Mouse (Mus musculus): Measurements from ENCODE around the gene Haus4.

Haus4 gene

DNA sequence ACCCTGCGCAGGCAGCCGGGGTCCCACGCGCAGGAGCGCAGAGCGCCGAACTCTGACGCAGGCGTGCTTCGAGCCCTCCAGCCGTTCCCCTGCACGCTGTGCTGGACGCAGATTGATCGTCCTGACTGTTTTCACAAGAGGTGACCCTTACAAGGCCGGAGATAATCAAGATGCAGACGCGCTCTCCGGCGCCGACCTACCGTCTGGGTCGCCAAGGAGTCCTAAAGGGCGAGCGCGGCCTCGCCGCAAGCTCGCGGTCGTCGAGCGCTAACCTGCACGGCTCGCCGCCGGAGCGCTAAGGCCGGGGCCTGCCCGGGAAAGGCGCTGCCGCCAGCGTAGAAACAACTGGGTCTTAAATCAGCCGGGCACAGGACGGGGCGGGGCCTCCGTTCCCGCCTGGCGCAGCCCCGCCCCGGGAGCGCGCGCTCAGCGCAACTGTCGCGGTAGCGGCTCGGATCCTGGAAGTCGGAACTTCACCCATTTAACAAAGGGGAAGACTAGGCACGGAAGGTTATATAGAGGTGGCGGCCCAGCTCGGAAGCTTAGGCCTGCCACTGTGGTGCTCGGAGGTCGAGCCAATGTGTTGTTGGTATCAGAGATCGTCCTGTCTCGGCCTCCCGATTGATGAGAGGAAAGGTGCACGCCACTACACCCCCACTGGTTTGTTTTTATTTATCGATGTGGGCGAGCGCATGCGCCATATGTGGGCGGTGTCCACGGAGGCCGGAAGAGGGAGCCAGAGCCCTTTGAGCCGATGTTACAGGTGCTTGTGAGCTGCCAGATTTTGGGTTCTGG is at the start of gene Haus4:
Gene Haus4 (minus strand): TSS at position 642 of the 795 bp plus-strand sequence.
- peak; percentile 93 for DNase-seq (ENCODE audit: low read depth, low spot score)

DNA sequence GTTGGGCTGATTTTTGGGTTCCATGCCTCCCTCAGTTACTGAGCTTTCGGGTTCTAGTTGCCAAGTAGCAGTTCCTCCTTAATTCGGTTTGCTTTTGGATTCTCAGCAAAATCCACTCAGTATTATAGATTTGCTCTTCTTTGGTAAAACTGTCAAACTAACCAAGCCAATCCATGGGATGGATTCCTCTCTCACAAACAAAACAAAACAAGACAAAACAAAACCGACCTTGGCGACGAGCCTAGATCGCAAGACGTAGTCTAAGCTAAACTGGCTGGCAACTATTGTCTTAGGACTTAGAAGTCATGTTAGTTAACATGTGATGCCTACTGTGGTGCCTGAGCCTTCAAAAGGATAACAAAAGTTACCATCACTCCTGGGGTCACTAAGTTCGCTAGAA is 49.3 kb upstream of the Haus4 start:
- DNase-seq (ENCODE audit: low read depth, low spot score) = no peak

DNA sequence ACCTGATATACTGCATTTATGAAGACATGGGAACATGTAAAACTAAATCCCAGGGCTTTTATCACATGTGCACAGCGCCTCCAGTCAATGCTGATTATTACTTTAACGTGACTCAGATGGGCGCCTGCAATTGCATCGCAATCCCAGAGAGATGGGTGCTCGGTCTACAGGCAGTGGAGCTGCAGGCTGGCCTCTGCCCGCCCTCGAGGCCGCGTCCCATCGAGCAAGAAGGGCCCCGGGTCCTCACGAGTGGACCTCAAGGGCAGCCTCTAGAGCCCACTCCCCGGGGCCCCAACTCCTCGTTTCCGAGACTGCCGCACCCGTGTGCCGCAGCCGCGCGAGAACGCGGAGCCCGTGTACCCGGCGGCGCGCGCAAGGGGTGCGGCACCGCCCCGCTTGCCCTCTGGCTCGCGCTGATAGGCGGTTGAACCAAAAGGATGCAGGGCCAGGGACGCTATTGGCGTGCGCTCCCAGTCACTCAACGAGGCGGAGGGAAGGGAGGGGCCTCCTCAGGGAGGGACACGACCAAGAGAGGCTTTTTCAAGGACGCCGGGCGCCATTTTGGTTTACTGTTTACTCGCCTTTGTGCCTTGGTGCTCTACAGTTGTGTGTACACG is 48.7 kb upstream of the Haus4 start:
- DNase-seq (ENCODE audit: low read depth, low spot score) = peak; percentile 96

DNA sequence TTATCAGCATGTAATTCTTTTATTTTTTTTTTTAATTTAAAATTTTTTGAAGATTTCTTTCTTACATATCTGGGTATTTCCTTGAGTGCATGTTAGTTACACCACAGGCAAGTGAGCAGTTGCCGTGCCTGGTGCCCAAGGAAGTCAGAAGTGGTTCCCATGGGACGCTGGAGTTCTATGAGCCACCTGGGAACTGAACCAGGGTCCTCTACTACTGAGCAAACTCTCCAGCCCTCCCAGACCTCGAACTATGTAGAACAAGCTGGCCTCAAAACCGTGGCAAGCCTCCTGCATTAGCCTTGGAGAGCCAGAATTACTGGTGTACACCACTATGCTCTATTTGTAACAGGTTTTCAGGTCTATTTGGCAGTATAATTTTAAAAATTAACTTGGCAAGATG is 48.2 kb upstream of the Haus4 start:
- DNase-seq (ENCODE audit: low read depth, low spot score) = no peak

DNA sequence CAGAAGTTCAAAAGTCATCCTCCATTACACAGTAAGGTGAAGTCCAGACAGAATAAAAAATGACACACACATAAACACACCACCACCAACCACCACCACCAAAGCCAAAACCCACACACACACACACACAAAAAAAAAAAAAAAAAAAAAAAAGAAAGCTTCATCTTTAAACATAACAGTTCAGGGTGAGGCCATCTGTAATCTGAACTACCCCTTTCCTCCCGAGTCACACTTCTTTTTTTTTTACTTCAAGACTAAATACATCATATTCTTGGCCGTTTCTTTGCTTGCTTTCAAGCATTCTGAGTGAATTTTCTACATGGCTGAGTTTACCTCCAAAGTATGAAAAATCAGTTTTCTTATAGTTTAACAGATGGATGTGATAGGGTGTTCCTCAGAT is 47.2 kb upstream of the Haus4 start:
- no peak for DNase-seq (ENCODE audit: low read depth, low spot score)

DNA sequence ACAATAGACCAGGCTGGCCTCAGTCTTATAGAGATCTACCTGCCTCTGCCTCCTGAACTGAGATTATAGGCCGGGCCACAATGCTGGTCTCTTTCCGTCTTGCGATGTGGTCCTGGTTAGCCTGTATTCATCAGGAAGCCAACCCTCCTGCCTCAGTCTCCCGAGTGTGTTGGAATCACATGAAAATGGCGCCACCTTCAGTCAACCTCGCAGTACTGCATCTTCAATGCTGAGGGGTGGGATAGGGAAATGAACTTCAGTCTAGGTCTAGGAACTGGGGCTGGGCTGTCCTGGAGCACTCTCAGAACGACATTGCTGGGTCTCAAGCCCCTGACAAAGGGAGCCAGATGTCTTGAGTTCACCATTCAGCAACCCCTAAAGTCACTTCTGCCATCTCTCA is 42.7 kb upstream of the Haus4 start:
- DNase-seq (ENCODE audit: low read depth, low spot score) = no peak

DNA sequence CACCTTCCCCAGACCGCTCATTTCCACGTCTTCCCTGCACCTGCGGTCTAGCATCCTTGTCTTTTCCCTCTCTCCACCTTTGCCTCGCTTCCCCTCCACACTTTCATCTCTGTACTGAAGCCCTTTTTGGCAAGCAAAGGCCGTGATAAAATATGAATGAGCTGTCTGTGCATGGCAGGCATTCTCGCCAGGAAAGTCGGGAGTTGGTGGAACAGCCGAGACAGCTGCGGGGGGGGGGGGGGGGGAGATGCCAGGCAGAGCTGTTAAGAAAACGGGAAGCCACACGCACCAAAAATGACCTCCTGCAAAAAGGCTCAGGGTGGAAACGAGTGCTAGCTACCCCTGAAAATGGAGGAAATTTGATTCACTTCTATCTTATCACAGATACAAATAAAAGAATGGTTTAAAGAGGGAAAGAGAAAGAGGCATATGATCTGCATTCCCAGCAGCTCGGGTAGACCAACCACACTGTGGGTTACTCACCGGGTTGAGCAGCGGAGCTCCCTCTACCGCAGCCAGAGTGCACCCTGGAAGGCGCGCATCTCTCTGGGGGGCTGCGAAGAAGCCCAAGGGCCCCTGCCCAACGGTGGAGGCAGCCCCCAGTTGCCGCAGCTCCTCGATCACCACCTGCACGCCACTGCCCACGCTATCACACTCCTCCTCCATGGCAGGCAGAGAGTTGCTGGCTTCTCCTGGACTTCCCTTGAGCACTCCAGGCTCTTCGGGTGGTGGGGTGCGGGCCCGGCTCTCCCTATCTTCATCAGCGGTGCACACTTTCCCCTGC is 40.4 kb upstream of the Haus4 start:
- DNase-seq (ENCODE audit: low read depth, low spot score) = no peak

DNA sequence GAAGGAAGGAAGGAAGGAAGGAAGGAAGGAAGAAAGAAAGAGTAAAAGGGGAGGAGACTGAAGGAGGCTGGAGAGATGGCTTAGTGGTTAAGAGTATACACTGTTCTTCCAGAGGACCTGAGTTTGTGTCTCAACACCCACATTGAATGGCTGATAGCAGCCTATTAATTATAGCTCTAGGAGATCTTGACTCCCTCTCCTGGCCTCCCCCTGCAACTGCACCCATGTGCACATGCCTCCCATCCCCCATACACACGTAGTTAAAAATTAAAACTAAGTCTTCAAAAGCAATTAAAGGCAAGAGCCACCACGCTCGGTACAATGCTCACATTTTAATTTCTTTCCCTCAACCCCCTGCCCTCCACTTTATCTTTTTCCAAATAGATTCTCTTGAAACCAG is 39.6 kb upstream of the Haus4 start:
- DNase-seq (ENCODE audit: low read depth, low spot score) = no peak

DNA sequence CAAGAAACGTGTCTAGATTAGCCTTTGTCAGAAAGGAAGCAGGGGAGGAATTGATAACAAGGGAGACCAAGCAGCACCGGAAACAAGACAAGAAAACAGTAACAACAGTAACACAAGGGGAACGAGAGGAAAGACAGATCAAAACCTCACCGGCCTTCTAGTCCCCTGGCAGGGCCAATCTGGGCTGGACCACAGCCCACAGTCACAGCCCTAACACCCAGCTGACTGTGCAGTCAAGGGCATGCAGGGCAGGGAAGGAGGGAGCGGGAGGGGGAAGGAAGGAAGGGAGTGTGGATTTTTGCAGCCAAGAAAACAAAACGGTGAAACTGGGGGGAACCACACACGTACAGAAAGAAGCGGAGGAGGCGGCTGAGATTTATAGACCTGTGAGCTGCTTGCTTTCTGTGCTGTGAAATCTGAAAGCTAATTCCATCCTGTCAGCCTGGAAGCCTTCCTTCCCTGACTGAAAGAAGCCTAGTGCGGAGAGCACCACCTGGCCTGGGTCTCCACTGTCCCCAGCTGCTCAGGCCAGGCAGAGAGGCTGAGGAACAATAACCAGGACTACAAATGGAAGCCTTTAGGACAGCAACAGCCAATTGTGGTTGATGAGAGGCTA is 38.0 kb upstream of the Haus4 start:
- DNase-seq (ENCODE audit: low read depth, low spot score) = no peak

DNA sequence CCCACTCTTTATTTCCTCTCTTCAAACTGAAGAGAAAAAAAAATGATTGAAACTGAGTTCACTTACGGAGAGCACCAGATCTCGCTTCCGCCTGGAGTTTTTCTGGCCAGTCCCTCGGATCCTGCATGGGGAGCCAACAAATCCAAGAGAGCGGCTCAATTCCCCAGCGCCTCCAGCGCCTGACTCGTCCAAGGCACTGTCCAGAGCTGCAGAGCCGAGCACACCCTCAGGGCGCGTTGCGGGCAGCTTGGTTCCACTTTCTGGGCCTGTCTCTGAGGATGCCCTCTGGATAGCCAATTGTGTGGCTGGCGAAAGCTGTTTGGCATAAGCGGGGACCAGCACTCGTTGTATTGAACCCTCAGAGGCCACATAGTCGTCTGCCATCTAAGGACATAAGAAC is 36.6 kb upstream of the Haus4 start:
- no peak for DNase-seq (ENCODE audit: low read depth, low spot score)

DNA sequence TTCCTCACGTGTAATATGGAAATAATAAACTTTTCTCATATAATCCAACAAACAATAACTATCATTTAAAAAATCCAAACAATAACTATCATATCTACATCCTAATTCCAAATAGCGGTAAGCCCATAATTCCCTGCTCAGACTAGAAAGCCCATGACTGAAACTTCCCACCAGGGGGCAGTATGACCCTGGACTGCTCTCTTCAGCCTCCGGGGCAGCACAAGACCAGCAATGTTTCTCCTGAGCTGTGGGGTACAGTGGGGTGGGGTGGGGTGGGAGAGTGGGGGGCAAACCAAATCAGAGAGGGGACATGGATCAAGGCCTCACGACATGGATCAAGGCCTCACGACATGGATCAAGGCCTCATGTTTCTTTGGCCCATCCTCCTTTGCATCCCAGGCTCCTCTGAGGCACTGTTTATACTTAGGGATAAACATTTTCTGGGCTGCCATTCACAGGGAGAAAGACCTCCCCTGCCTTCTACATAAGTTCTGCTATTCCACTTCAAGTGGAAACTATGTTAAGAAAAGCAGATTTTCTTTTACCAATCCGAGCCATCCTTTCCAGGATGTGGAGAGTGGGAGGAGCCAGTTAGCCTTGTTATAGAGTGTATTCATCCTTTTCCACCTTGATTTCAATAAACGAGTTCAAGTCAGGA is 29.4 kb upstream of the Haus4 start:
- DNase-seq (ENCODE audit: low read depth, low spot score) = peak; percentile 75

DNA sequence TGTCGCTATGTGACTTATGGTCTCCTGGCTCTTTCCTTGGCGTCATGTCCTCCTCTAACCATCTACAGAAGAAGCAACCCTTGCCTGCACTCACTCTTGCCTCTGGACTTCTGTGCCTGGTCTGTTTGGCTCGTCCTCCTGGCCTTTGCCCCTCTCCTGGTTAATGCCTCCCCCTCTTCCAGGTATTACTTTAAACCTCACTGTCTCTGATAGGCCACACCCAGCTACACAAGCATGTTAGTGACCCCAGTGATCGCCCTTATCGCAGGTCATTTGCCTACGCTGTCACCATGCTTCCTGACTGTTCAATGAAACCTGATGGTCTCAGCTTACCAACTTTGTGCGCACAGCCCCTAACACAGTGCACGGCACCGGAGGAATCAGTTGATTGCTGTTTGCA is 28.1 kb upstream of the Haus4 start:
- DNase-seq (ENCODE audit: low read depth, low spot score) = no peak

DNA sequence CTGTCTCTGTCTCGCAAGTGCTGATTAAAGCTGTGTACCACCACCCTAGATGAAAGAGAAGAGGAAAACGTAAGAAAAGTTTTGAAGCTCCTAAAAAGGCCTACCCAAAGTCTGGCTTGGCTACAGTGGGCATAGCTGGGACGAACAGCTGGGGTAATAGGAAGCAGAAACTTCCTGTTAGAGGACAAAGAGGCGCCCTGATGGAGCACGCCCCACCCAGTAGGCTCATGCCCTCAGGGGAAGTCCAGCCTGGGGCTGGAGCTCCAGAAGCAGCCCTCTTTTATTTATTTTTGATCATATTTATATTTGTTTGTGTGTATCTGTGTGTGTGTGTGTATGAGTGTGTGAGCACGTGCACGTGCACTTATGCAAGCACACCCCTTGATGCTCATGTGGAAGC is 25.2 kb upstream of the Haus4 start:
- DNase-seq (ENCODE audit: low read depth, low spot score) = no peak

DNA sequence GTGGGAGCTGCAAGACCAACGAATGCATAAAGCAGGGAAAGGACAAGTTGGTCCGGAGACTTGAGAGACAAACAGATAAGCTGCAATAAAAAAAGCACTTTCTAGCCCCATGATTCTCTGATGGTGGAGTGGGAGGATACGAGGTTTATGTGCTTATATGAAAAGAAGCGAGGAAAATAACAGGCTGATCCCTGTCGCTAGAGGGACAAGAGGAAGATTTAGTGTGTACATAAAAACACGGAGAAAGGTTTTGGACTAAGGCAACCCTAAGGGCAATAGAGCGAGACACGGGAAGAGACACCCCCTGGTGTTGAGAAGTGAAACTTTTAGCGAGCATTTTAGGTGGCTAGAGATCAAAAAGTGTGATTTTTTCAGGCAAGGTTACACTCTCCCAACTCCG is 23.6 kb upstream of the Haus4 start:
- peak; percentile 80 for DNase-seq (ENCODE audit: low read depth, low spot score)

DNA sequence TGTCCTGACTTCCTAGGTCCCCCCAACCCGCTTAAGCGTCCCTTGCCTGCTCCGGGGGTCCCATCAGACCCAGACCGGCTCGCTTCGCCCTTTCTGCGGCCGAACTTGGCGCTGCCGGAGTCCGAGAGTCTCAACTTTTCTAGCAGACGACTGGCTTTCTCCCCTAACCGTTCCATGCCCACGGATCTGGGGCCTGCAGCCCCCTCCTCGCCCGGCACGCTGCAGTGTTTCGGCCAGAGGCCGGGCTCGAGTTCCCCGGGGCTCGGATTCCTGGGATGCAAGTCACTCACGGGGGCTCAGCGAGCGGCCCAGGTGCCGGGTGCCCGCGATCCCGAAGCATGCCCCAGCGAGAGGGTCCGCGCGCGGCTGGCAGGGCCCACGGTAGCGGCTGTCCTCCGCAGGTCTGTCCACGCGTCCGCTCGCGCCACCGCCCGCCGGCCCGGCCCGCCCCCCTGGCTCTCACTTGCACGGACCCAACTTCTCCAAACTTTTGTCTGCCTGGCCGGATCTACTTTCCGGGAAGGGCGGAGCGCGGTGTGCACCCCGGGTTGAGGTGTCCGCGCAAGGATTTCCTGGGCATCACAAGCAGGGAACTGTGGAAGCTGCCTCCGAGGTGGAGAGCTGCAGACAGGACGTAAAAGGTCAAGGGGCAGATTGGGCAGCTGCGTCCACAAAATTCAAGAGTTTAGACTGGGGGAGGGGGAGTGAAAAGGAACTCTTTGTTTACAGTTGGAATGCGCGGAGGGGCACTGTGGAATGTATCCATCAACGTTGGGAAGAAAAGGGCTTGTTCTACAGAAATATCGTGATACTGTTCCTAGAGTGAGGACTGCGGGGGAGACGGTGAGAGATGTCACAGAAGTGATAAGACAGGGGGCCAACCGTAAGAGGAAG is 22.9 kb upstream of the Haus4 start, which contains the start of gene Ajuba:
Gene Ajuba (minus strand): TSS at position 470 of the 894 bp plus-strand sequence.
- DNase-seq (ENCODE audit: low read depth, low spot score) = peak; percentile 94

DNA sequence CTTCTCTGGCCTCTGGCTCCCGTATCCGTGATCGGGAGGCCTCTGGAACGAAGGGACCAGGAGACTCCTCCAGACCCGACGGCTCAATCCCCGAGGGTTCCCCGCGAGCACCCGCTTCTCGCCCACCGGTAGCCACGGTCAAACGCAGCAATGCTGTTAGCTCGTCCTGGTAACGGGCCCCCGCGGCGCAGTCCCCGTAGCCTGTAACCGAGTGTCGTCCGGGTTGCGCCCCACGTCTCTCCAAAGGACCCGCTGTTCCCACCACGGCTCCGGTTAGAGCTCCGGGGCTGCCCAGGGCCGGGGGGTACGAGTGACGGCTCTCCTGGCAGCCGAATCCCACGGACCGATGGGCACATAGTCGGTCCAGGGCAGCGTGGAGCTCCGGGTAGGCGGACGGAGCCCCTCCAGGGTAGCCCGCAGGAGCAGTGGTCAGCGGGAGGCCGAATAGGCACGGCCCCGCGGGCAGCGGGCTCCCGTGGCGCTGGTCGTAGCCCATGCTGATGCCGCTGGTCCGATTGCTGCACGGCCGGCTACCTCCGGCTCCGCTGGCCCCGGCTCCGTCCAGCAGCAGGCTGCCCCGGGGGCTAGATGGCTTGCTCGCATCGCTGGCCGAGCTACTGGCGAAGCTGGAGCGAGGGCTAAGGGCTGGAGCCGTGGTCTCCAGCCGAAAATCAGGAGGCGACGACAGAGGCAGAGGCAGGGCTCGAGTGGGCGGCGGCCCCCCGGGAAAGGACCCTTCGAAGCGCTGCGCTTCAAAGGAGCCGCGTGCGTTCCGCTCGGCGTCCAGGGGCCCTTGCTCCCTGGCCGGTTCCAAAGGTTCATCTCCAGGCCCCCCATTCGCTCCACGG is 22.0 kb upstream of the Haus4 start:
- DNase-seq (ENCODE audit: low read depth, low spot score) = peak; percentile 34

DNA sequence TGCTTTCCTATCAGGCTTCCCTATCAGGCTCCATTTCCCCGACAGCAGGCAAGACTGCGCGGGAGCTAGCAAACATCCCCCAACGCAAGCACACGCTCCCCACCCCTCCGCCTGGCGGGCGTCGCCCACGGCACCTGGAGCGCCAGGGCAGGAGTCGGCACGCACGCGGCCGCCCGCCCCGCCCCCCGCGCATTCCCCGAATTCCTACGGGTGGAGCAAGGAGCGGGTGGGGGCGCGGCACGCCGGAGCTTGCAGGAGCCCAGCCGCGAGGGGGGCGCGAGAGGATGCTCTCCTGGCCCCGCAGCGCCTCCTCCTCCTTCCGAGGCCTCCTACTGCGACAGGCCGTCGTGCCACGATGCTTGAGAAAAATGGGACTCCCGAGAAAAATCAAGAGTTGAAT is 21.2 kb upstream of the Haus4 start:
- DNase-seq (ENCODE audit: low read depth, low spot score) = peak; percentile 90

DNA sequence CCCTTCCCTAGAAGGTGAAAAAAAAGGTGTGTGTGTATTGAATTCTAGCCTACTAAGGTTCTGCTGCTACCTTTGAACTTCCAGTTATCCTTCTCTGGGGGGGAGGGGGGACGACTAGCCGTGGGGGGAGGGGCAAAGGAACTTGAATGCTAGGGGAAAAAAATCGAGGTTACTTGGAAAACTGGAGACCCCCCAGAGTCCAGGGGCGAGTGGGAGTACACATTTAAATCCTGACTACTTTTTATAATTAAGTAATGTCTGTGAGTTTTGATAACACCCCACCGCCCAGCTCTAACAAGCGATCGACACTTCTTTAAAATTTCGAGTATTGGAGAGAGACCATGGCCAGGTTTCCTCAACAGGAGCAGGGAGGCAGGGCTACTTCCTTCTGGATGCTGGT is 20.6 kb upstream of the Haus4 start:
- no peak for DNase-seq (ENCODE audit: low read depth, low spot score)

DNA sequence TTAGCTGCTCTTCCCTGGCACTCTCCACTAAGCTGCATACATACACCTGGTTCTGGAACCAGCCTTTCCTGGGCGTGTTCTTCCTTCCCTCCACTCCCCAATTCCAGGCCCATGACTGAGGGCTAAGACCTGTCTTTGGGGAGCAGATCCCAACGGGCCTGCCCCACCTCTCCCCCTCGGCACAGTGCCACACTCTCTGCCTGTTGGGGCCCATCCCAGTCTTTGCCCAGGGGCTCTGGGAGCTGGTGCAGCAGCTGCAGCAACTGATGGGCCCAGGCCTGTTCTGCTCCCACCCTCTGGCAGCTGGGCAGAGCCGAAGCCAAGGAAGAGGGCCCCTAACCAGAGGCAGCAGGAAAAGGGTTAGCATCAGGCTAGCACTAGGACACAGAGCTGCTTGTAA is 19.8 kb upstream of the Haus4 start:
- DNase-seq (ENCODE audit: low read depth, low spot score) = no peak
